23 mouse cellular contexts compared by ENCODE assay signal in genomic region chr6:143554946-143555345, GRCm38 (mm10).
A peak's percentile ranks its signal among the peaks of the same experiment; 100 is the strongest.
DNase-seq lines count a peak whose midpoint lies in the region; ATAC-seq lines count a peak whose summit lies in the region.
"Had no signal": no experiment of that assay in that cellular context is flagged by ENCODE, and none has a peak within 500 bp of the region (broad histone marks: within the 10 kb centered on the region; RNA-seq: fewer than 3 reads in every experiment).

No protein-coding gene starts in this region.

- ATAC-seq in heart, embryonic 11.5 days (replicated peaks; ENCODE audit: insufficient number of reproducible peaks, low FRiP score, low TSS enrichment): no peak
- ATAC-seq: forebrain, embryonic 16.5 days; lung, postnatal 0 days; midbrain, embryonic 13.5 days; Patski had no signal

- peak; percentile 22 for DNase-seq in layer of hippocampus, adult 9-11 months
- no peak for DNase-seq in layer of hippocampus, adult 18-20 months (ENCODE audit: low spot score in 2 of 2)
- DNase-seq in right cerebral cortex, adult 18-20 months: peak; percentile 27
- no peak for DNase-seq in right cerebral cortex, postnatal 4 days
- DNase-seq in embryonic facial prominence, embryonic 10.5 days (ENCODE audit: low spot score): peak; percentile 3
- DNase-seq in cerebellum, adult 9-11 months: no peak
- DNase-seq: adrenal gland, postnatal 10 days; cerebellum, postnatal 10 days; embryo, embryonic 11 days; gastrocnemius, postnatal 36 days; kidney, adult 8-10 months; kidney, postnatal 25 days; right cerebral cortex, postnatal 25 days had no signal

- no peak overlapping the region for H3K9ac ChIP-seq in heart, embryonic 11.5 days (ENCODE audit: low read depth, low read length)
- H3K9ac ChIP-seq: embryonic facial prominence, embryonic 15.5 days; liver, embryonic 14.5 days; midbrain, embryonic 13.5 days; neural tube, embryonic 13.5 days; stomach, embryonic 15.5 days had no signal

- no peaks in the 10 kb centered on the region for H3K36me3 ChIP-seq in embryonic facial prominence, embryonic 10.5 days (replicated peaks)
- H3K36me3 ChIP-seq in heart, embryonic 11.5 days (ENCODE audit: control insufficient read depth, insufficient read depth, low read length): no peaks in the 10 kb centered on the region
- H3K36me3 ChIP-seq: embryonic facial prominence, embryonic 15.5 days; hindbrain, embryonic 10.5 days; midbrain, embryonic 13.5 days; neural tube, embryonic 13.5 days; stomach, embryonic 15.5 days had no signal

- H3K4me2 ChIP-seq in heart, embryonic 11.5 days: no peak overlapping the region
- H3K4me2 ChIP-seq: embryonic facial prominence, embryonic 15.5 days; midbrain, embryonic 13.5 days; neural tube, embryonic 13.5 days; stomach, embryonic 15.5 days had no signal

- WGBS in embryonic facial prominence, embryonic 10.5 days: 86% methylated on average over 3 of the region's 3 CpGs
- 77% methylated on average over 3 of the region's 3 CpGs for WGBS in heart, embryonic 11.5 days (ENCODE audit: insufficient replicate concordance)

- H3K27ac ChIP-seq in embryonic facial prominence, embryonic 10.5 days (replicated peaks): no peak overlapping the region
- H3K27ac ChIP-seq in heart, embryonic 11.5 days (ENCODE audit: low read depth, low read length): no peak overlapping the region
- H3K27ac ChIP-seq: embryonic facial prominence, embryonic 15.5 days; hindbrain, embryonic 10.5 days; liver, embryonic 14.5 days; midbrain, embryonic 13.5 days; neural tube, embryonic 13.5 days; stomach, embryonic 15.5 days had no signal

- H3K4me1 ChIP-seq in embryonic facial prominence, embryonic 10.5 days: no peaks in the 10 kb centered on the region
- H3K4me1 ChIP-seq in heart, embryonic 11.5 days (ENCODE audit: control insufficient read depth, insufficient read depth, low read length): no peaks in the 10 kb centered on the region
- H3K4me1 ChIP-seq: embryonic facial prominence, embryonic 15.5 days; hindbrain, embryonic 10.5 days; midbrain, embryonic 13.5 days; neural tube, embryonic 13.5 days; stomach, embryonic 15.5 days had no signal

- no peaks in the 10 kb centered on the region for H3K9me3 ChIP-seq in embryonic facial prominence, embryonic 10.5 days
- no peaks in the 10 kb centered on the region for H3K9me3 ChIP-seq in heart, embryonic 11.5 days (replicated peaks; ENCODE audit: control insufficient read depth, low read length)
- H3K9me3 ChIP-seq: embryonic facial prominence, embryonic 15.5 days; hindbrain, embryonic 10.5 days; midbrain, embryonic 13.5 days; neural tube, embryonic 13.5 days; stomach, embryonic 15.5 days had no signal

- no peak overlapping the region for H3K4me3 ChIP-seq in embryonic facial prominence, embryonic 10.5 days
- H3K4me3 ChIP-seq in heart, embryonic 11.5 days (ENCODE audit: low read depth, low read length): no peak overlapping the region
- H3K4me3 ChIP-seq: embryonic facial prominence, embryonic 15.5 days; hindbrain, embryonic 10.5 days; midbrain, embryonic 13.5 days; neural tube, embryonic 13.5 days; stomach, embryonic 15.5 days had no signal

- H3K27me3 ChIP-seq in embryonic facial prominence, embryonic 10.5 days (replicated peaks; ENCODE audit: low read depth, poor library complexity, severe bottlenecking): no peaks in the 10 kb centered on the region
- H3K27me3 ChIP-seq in heart, embryonic 11.5 days (ENCODE audit: control insufficient read depth, insufficient read depth, low read length): no peaks in the 10 kb centered on the region
- H3K27me3 ChIP-seq: embryonic facial prominence, embryonic 15.5 days; midbrain, embryonic 13.5 days; neural tube, embryonic 13.5 days; Patski; stomach, embryonic 15.5 days had no signal

Comparison
In these comparisons a context has a peak if more than half of its experiments do, and no peak if none do; other contexts are left out.
1. DNase-seq: peak in layer of hippocampus, adult 9-11 months (single experiment), right cerebral cortex, adult 18-20 months (single experiment) and embryonic facial prominence, embryonic 10.5 days (single experiment); none in layer of hippocampus, adult 18-20 months (0 of 2), right cerebral cortex, postnatal 4 days (single experiment) and cerebellum, adult 9-11 months (single experiment).